Mouse (Mus musculus): Measurements from ENCODE around the gene Olfr311.

DNA sequence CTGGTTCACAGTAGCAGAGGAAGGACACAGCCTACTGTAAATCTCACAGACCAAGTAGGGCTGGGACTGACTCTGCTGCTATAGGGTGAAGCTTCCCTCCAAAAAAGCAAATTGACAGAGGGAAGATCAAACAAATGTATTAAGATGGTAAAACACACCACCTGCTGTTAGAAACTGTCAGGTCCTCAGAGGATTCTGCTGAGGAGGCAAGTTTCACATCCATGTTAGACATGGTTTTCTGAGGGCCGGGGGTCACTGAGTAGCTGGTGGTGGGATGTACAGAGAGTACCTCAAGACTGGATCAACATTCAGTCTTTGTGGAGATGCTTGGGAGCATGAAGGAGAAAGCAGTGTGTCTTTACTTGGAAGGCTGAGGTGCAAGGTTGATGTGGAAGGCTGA, 23.4 kb upstream of the Olfr311 start:
- TF ChIP-seq POLR2A (IDR thresholded peaks at IDR 0.05; ENCODE audit: control insufficient read depth, low read depth, low read length) = no peak
- TF ChIP-seq CTCF (IDR thresholded peaks at IDR 0.05; ENCODE audit: control insufficient read depth, insufficient read depth, insufficient replicate concordance, low read depth, low read length) = no peak

Measured in testis, adult 2 months (tissue).